Mouse (Mus musculus): ENCODE measurements at regions not wholly inside any gene's neighbourhood (a gene's known extent, or its start where the extent isn't known, plus 50 kb on each side); places are given as distances from the start of the nearest gene placed in this dataset.

DNA sequence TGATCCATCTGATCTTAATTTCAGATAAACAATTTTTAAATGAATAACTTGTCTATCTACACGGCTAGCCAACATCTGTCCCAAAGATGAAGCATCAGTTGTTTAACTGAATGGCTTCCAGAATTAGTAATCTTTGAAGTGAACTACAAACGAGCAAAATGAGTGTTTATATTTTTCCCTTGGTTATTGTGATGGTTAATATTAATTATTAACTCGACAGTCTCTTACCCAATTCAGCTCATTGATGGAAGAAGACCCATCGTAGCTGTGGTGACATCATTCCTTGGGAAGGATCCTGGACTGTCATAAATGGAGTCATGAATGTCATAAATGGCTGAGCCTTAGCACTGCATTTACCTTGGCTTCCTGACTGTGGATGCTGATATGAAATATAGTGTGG lies 60.4 kb upstream of the Mocs1 start:
- no peak overlapping the region for H3K27ac ChIP-seq (ENCODE audit: low read depth, low read length)
- no peaks in the 10 kb centered on the region for H3K27me3 ChIP-seq (ENCODE audit: control insufficient read depth, insufficient read depth, low read length)
- ATAC-seq (replicated peaks; ENCODE audit: low FRiP score) (no peak), DNase-seq (ENCODE audit: low spot score) (no peak)
- no peak overlapping the region for H3K4me3 ChIP-seq (ENCODE audit: low read depth, low read length)
- H3K9me3 ChIP-seq (ENCODE audit: control insufficient read depth, low read length): no peaks in the 10 kb centered on the region
- H3K4me2 ChIP-seq (ENCODE audit: low read depth, low read length, severe bottlenecking): no peak overlapping the region
- 87% methylated on average over 4 of the region's 4 CpGs for WGBS
- no peaks in the 10 kb centered on the region for H3K36me3 ChIP-seq (ENCODE audit: control insufficient read depth, insufficient read depth, low read length)
- H3K9ac ChIP-seq (ENCODE audit: low read length): no peak overlapping the region
- H3K4me1 ChIP-seq (replicated peaks; ENCODE audit: control insufficient read depth, insufficient read depth, low read length): no peaks in the 10 kb centered on the region

DNA sequence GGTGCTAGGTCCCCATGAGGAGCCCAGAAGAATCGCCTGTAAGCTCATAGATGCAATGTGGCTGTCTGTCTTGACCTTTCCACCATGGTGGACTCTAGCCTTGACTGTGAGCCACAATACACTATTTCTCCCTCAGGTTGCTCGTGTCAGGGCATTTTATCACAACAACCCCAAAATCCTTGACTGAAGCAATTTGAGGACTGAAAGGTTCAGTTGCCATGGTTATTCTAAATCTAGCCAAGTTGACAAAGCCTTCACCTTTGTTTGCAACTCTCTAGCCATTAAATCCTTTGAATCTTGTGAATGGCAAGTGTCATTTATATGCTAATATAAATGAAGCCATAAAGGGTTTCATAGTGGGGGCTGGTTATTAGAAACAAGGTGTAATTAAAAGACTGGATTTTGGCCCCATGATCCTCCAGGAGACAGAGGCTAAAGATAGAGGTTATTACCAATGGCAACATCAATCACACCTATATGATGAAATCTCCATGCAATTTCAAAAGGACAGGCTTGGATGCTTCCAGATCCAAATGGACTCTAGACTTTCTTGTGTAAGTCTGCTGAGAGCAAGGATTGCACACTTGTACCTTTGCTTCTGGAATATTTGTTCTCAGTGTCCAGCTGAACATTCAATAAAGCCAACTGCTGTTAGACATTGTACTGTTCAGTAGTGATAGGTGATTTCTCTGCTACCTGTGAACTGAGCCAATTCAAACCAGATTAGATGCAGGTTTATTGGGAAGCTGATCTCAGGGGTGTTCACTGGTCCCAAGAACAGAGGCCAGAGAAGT lies 59.5 kb upstream of the Mocs1 start:
- Histone ChIP-seq H3K4me3 (ENCODE audit: low read depth, low read length) (no peak overlapping the region), H3K27ac (ENCODE audit: low read depth, low read length) (no peak overlapping the region), H3K4me1 (replicated peaks; ENCODE audit: control insufficient read depth, insufficient read depth, low read length) (no peaks in the 10 kb centered on the region), H3K27me3 (ENCODE audit: control insufficient read depth, insufficient read depth, low read length) (no peaks in the 10 kb centered on the region), H3K9ac (ENCODE audit: low read length) (no peak overlapping the region), H3K9me3 (ENCODE audit: control insufficient read depth, low read length) (no peaks in the 10 kb centered on the region), H3K4me2 (ENCODE audit: low read depth, low read length, severe bottlenecking) (no peak overlapping the region), H3K36me3 (ENCODE audit: control insufficient read depth, insufficient read depth, low read length) (no peaks in the 10 kb centered on the region)
- ATAC-seq (replicated peaks; ENCODE audit: low FRiP score) (no peak), DNase-seq (ENCODE audit: low spot score) (no peak)
- WGBS: 36% methylated on average over 2 of the region's 2 CpGs

DNA sequence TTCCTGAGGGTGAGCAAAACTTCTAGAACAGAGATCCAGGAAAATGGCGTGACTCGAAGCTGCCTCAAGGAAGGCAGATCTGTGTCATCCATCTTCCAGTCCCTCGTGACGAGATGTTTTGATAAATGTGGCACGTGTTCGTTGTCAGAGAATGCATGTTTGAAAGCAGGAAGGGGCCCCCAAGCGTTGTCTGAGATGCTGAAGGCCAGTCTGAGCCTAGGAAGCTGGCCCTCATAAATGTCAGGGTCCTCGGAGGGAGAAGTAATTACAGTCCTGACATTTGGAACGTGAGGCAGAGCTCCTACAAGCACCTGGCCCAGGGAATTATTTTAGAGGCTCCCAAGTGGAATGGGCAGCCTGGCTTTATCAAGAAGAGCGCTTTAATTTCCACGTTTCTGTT lies 50.5 kb upstream of the Mocs1 start:
- Histone ChIP-seq H3K9me3 (ENCODE audit: control insufficient read depth, low read length) (no peaks in the 10 kb centered on the region), H3K27ac (ENCODE audit: low read depth, low read length) (no peak overlapping the region)
- 84% methylated on average over 11 of the region's 11 CpGs for WGBS

More for the DNA sequence above, 50.5 kb upstream of the Mocs1 start:
- no peaks in the 10 kb centered on the region for H3K27me3 ChIP-seq (ENCODE audit: control insufficient read depth, insufficient read depth, low read length)
- ATAC-seq (replicated peaks; ENCODE audit: low FRiP score): no peak
- DNase-seq (ENCODE audit: low spot score): no peak
- H3K4me2 ChIP-seq (ENCODE audit: low read depth, low read length, severe bottlenecking): no peak overlapping the region
- H3K4me3 ChIP-seq (ENCODE audit: low read depth, low read length): no peak overlapping the region
- H3K4me1 ChIP-seq (replicated peaks; ENCODE audit: control insufficient read depth, insufficient read depth, low read length): no peaks in the 10 kb centered on the region
- H3K36me3 ChIP-seq (ENCODE audit: control insufficient read depth, insufficient read depth, low read length): no peaks in the 10 kb centered on the region
- no peak overlapping the region for H3K9ac ChIP-seq (ENCODE audit: low read length)
